Mouse (Mus musculus): ENCODE measurements around the gene B4galnt3. TPM values are rescaled to one million over a fixed set of nuclear protein-coding genes. Genes with fewer than 3 reads are reported as not detected.

The B4galnt3 gene
- not detected for total RNA-seq (2023)

GRCm38 (mm10) chr6:120294056-120294784, at the start of gene B4galnt3, which contains the start of gene D330020A13Rik:
Gene B4galnt3 (minus strand): TSS chr6:120294559.
Gene D330020A13Rik (plus strand): TSS chr6:120294364.

Other genes with a start within 250 kb of the B4galnt3 start
- 1 to 10 TPM in 1 of 2 experiments, under 1 TPM in 1; 0.70 to 2.0 TPM for gene Ninj2, start 201.2 kb downstream of the B4galnt3 start, total RNA-seq (2023)
- not detected for gene D330020A13Rik, start 195 bp downstream of the B4galnt3 start, total RNA-seq (2023)
- gene Kdm5a, start 69.6 kb upstream of the B4galnt3 start, total RNA-seq (2023) = 100 to 1,000 TPM; 138 to 167 TPM
- gene Ccdc77, start 69.8 kb upstream of the B4galnt3 start, total RNA-seq (2023) = 10 to 100 TPM; 10.0 to 10.3 TPM
- gene Il17ra, start 168.7 kb upstream of the B4galnt3 start, total RNA-seq (2023) = 100 to 1,000 TPM; 205 to 210 TPM
- under 1 TPM; 0.44 to 0.56 TPM for gene Tmem121b, start 199.2 kb upstream of the B4galnt3 start, total RNA-seq (2023)
- gene Hdhd5, start 236.8 kb upstream of the B4galnt3 start, total RNA-seq (2023) = 100 to 1,000 TPM; 110 to 126 TPM